Mouse (Mus musculus) stomach, adult 2 months (tissue): ENCODE results near the gene Olfr659. TPM values are rescaled to one million over a fixed set of nuclear protein-coding genes. Genes with fewer than 3 reads are reported as not detected.

Source experiments
- polyA plus RNA-seq: library from polyadenylated mRNA; depleted of rRNA; stranded (reverse); fragments of >200 nt; gene quantifications from 2 replicates; pipeline ENCODE4 v1.2.3, GENCODE M21; 2012; rRNA removed

Olfr659 gene
- not detected in 2 replicates for polyA plus RNA-seq

DNA sequence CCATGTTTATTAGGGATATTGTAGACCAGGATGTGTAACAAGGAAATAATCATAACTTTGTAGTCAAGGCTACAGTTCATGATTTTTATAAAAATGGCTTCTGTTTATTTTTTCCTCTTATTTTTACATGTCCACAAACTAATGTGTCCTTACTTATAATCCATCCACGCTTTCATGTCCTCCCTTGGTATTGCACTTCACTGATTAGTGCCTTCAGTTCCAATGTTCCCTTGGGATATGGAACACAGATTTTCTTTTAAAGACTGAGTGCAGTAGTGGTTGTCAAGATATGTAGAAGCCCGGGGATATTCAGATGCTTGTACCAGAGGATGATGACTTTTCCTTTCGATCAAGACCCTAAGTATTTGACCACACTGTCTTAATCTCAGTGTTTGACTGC, at the start of gene Olfr659:
Olfr659 (plus strand) TSS at position 301 of the 400 bp plus-strand sequence.

GRCm38 (mm10) chr7:104624494-104624893, 42.1 kb upstream of the Olfr659 start, which contains the start of gene Olfr657:
Gene Olfr657, plus strand, starts transcription at chr7:104624794.

GRCm38 (mm10) chr7:104646841-104647482, 19.6 kb upstream of the Olfr659 start, which contains the start of gene Olfr658:
Gene Olfr658, minus strand, starts transcription at chr7:104647305.

DNA sequence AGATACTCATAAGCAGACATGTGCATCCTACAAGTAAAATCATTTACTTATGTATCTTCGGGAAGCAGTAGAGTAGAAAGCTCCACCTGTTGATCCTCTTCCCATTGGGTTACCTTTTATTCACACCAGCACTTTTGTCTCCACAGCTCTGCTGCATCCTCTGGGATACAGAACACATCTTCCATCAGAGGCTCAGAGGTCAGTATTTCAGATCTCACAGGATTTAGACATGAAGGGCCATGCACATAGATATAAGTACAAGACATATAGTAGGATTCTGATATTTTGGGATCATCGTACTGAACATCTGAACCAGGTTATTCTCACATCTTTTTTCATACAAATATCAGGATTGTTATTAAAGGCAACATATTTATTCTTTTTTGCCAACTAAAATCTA, 19.6 kb downstream of the Olfr659 start, which contains the start of gene Olfr661:
Olfr661 (plus strand) TSS at position 301 of the 400 bp plus-strand sequence.

Other genes starting within 250 kb of the Olfr659 start
- 0.09 and 0.32 TPM in 2 replicates for gene Trim30a, start 201.6 kb upstream of the Olfr659 start, polyA plus RNA-seq
- 0.04 and 0.24 TPM in 2 replicates for gene Trim30d, start 158.9 kb upstream of the Olfr659 start, polyA plus RNA-seq
- gene Olfr651, start 116.6 kb upstream of the Olfr659 start, polyA plus RNA-seq: not detected in 2 replicates
- not detected in 2 replicates for gene Olfr652, start 105.9 kb upstream of the Olfr659 start, polyA plus RNA-seq
- gene Olfr653, start 89.4 kb upstream of the Olfr659 start, polyA plus RNA-seq: not detected in 2 replicates
- gene Olfr654, start 79.7 kb upstream of the Olfr659 start, polyA plus RNA-seq: not detected in 2 replicates
- gene Olfr655, start 65.0 kb upstream of the Olfr659 start, polyA plus RNA-seq: not detected in 2 replicates
- gene Olfr656, start 52.8 kb upstream of the Olfr659 start, polyA plus RNA-seq: not detected in 2 replicates
- not detected in 2 replicates for gene Olfr657, start 42.0 kb upstream of the Olfr659 start, polyA plus RNA-seq
- gene Olfr658, start 19.4 kb upstream of the Olfr659 start, polyA plus RNA-seq: not detected in 2 replicates
- gene Olfr661, start 19.7 kb downstream of the Olfr659 start, polyA plus RNA-seq: not detected in 2 replicates
- not detected in 2 replicates for gene Usp17le, start 110.7 kb downstream of the Olfr659 start, polyA plus RNA-seq
- not detected in 2 replicates for gene Usp17lb, start 175.8 kb downstream of the Olfr659 start, polyA plus RNA-seq
- gene Usp17la, start 190.3 kb downstream of the Olfr659 start, polyA plus RNA-seq: not detected in 2 replicates
- not detected in 2 replicates for gene Olfr665, start 211.3 kb downstream of the Olfr659 start, polyA plus RNA-seq
- gene Olfr666, start 229.2 kb downstream of the Olfr659 start, polyA plus RNA-seq: not detected in 2 replicates